Mouse (Mus musculus) MEL (cell line): Measurements from ENCODE around the gene Themis3. TPM values are rescaled to one million over a fixed set of nuclear protein-coding genes. Genes with fewer than 3 reads are reported as not detected.
A peak's percentile ranks its signal among the peaks of the same experiment; 100 is the strongest.

Source experiments
- DNase-seq: peaks from one replicate; pipeline ENCODE4 v3.0.0; 2011; ENCODE audit warnings: low read depth, low spot score
- H3K27ac ChIP-seq: 2 replicates; pipeline ENCODE4 v1.5.1; 2012; ENCODE audit warnings: low read depth, mild to moderate bottlenecking, control low read depth, low read length, moderate library complexity; ENCODE audit not compliant: control insufficient read depth
- H3K27me3 ChIP-seq, 2 experiments: fragments of 150-350 bp in 1 of 2; sonication (generic) in 1 of 2; 2 replicates each; pipeline ENCODE4 v1.6.1; 2012; ENCODE audit warnings: low read length in 2 of 2, mild to moderate bottlenecking in 2 of 2, improper control_type of control experiment in 1 of 2, moderate library complexity in 1 of 2; ENCODE audit not compliant: insufficient read depth in 2 of 2, control insufficient read depth in 1 of 2
- H3K36me3 ChIP-seq, 2 experiments: 2 replicates each; pipeline ENCODE4 v1.6.1; 2012 to 2014; ENCODE audit warnings: low read length in 2 of 2, improper control_type of control experiment in 1 of 2, inconsistent platforms in 1 of 2, mild to moderate bottlenecking in 1 of 2; ENCODE audit not compliant: insufficient read depth in 2 of 2, control insufficient read depth in 1 of 2
- H3K4me1 ChIP-seq, 2 experiments: fragments of 150-350 bp in 1 of 2; sonication (generic) in 1 of 2; 2 replicates each; pipeline ENCODE4 v1.6.1; 2012; ENCODE audit warnings: low read length in 2 of 2, improper control_type of control experiment in 1 of 2, mild to moderate bottlenecking in 1 of 2; ENCODE audit not compliant: insufficient read depth in 2 of 2, control insufficient read depth in 1 of 2
- H3K4me3 ChIP-seq, 2 experiments: fragments of 150-350 bp in 1 of 2; sonication (generic) in 1 of 2; 2 replicates each; pipeline ENCODE4 v1.5.1; 2012; ENCODE audit warnings: low read depth in 2 of 2, low read length in 2 of 2, mild to moderate bottlenecking in 2 of 2, moderate library complexity in 2 of 2, control low read depth in 1 of 2, improper control_type of control experiment in 1 of 2; ENCODE audit not compliant: control insufficient read depth in 1 of 2, insufficient read depth in 1 of 2
- H3K79me2 ChIP-seq: 2 replicates; pipeline ENCODE4 v1.6.1; 2012; ENCODE audit warnings: mild to moderate bottlenecking, low read length, moderate library complexity; ENCODE audit not compliant: control insufficient read depth, poor library complexity, insufficient read depth
- H3K9ac ChIP-seq: 2 replicates; pipeline ENCODE4 v1.6.1; 2012; ENCODE audit warnings: low read depth, mild to moderate bottlenecking, control low read depth, low read length, moderate library complexity; ENCODE audit not compliant: control insufficient read depth, poor library complexity, severe bottlenecking
- H3K9me3 ChIP-seq: fragments of 150-350 bp; sonication (generic); replicated peaks from 2 replicates; pipeline ENCODE4 v1.6.1; 2012; ENCODE audit warnings: mild to moderate bottlenecking, low read length, improper control_type of control experiment, moderate library complexity; ENCODE audit not compliant: insufficient read depth
- BHLHE40 ChIP-seq: IDR thresholded peaks from 2 replicates; pipeline ENCODE4 v1.6.1; 2012; ENCODE audit warnings: low read depth, mild to moderate bottlenecking, inconsistent platforms, low read length, improper control_type of control experiment, borderline replicate concordance
- CHD1 ChIP-seq: IDR thresholded peaks from 2 replicates; pipeline ENCODE4 v1.6.1; 2012; ENCODE audit warnings: low read depth, mild to moderate bottlenecking, inconsistent platforms, low read length, improper control_type of control experiment
- CTCF ChIP-seq, 3 experiments: IDR thresholded peaks in 2 of 3; conservative IDR thresholded peaks in 1 of 3; 2 replicates each; pipeline ENCODE4 v1.5.1; 2011 to 2012; ENCODE audit warnings: low read length in 3 of 3, low read depth in 2 of 3, mild to moderate bottlenecking in 2 of 3, improper control_type of control experiment in 1 of 3, inconsistent platforms in 1 of 3, mixed read lengths in 1 of 3, moderate library complexity in 1 of 3; ENCODE audit not compliant: control insufficient read depth in 1 of 3, insufficient read depth in 1 of 3, poor library complexity in 1 of 3, severe bottlenecking in 1 of 3
- KAT2A ChIP-seq: conservative IDR thresholded peaks from 2 replicates; pipeline ENCODE4 v1.6.1; 2012; ENCODE audit warnings: low read depth, low read length, improper control_type of control experiment, inconsistent platforms
- MAX ChIP-seq: IDR thresholded peaks from 2 replicates; pipeline ENCODE4 v1.6.1; 2011; ENCODE audit warnings: low read length, improper control_type of control experiment
- MAZ ChIP-seq: IDR thresholded peaks from 2 replicates; pipeline ENCODE4 v1.6.1; 2012; ENCODE audit warnings: low read depth, mild to moderate bottlenecking, inconsistent platforms, low read length, improper control_type of control experiment
- MEF2A ChIP-seq: IDR thresholded peaks from 2 replicates; pipeline ENCODE4 v1.6.1; 2014; ENCODE audit warnings: low read depth, mild to moderate bottlenecking, inconsistent platforms, low read length, improper control_type of control experiment; ENCODE audit not compliant: poor library complexity, insufficient replicate concordance, severe bottlenecking; ENCODE audit errors: extremely low read depth
- POLR2AphosphoS2 ChIP-seq: IDR thresholded peaks from 2 replicates; pipeline ENCODE4 v1.6.1; 2011; ENCODE audit warnings: low read length, improper control_type of control experiment
- POLR2AphosphoS5 ChIP-seq: IDR thresholded peaks from 2 replicates; pipeline ENCODE4 v1.6.1; 2012; ENCODE audit warnings: low read depth, borderline replicate concordance, mild to moderate bottlenecking, inconsistent platforms, low read length, moderate library complexity, mixed read lengths
- SIN3A ChIP-seq: IDR thresholded peaks from 2 replicates; pipeline ENCODE4 v1.6.1; 2012; ENCODE audit warnings: low read length, improper control_type of control experiment, inconsistent platforms
- SMC3 ChIP-seq: IDR thresholded peaks from 2 replicates; pipeline ENCODE4 v1.6.1; 2011; ENCODE audit warnings: low read depth, low read length, improper control_type of control experiment
- ZMIZ1 ChIP-seq: IDR thresholded peaks from 2 replicates; pipeline ENCODE4 v1.6.1; 2012; ENCODE audit warnings: low read depth, mild to moderate bottlenecking, inconsistent platforms, low read length, improper control_type of control experiment, moderate library complexity
- polyA plus RNA-seq, 2 experiments: library from polyadenylated mRNA; stranded (reverse) in 1 of 2; unstranded in 1 of 2; fragments of >175 nt in 1 of 2; fragments of >200 nt in 1 of 2; gene quantifications; 2 replicates each; pipeline versions ENCODE4 v1.2.1 to v1.2.4; 2012; ENCODE audit warnings: low replicate concordance in 2 of 2, low read depth in 1 of 2; ENCODE audit not compliant: insufficient read length in 2 of 2, insufficient read depth in 1 of 2, missing spikeins in 1 of 2
- total RNA-seq: library from RNA; depleted of rRNA; stranded (reverse); fragments of 300-350 nt; gene quantifications from 2 replicates; pipeline ENCODE4 v1.2.3, GENCODE M21; 2012

Themis3 gene
- total and polyA plus RNA-seq, 3 experiments, result 0.03 TPM; not detected in 2

DNA sequence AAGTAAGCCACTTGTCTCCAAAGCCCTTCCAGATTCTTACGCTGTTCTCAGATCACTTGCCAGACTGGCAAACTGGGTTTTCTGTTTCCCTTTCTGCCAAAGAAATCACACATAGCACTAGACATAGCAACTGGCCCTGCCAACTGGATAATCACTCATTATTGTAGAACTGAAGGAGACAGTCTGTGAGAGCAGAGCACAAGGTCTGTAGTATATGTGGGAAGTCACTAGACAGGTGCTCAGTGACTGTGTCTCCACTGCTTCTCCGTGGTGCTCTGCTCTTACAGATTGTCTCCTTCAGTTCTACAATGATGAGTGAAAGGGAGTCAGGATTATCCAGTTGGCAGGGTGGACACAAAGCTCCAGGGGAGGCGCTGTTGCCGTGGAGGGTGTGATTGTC is 41.7 kb downstream of the Themis3 start:
- DNase-seq, result no peak
- Histone ChIP-seq H3K36me3 (no peaks in the 10 kb centered on the region), H3K9ac (no peak overlapping the region), H3K79me2 (no peaks in the 10 kb centered on the region), H3K27me3 (no peaks in the 10 kb centered on the region), H3K4me3 (no peak overlapping the region), H3K27ac (no peak overlapping the region)
- TF ChIP-seq SMC3, result no peak
- TF ChIP-seq MAX, result no peak
- TF ChIP-seq CTCF (IDR thresholded peaks at IDR 0.05 in 2 of 3, conservative IDR thresholded peaks at IDR 0.05 in 1 of 3; ENCODE audit: control insufficient read depth in 1 of 3, insufficient read depth in 1 of 3, low read depth in 2 of 3, low read length in 3 of 3, poor library complexity in 1 of 3, severe bottlenecking in 1 of 3), result no peak
- TF ChIP-seq KAT2A, result no peak
- TF ChIP-seq BHLHE40, result no peak
- no peak for TF ChIP-seq MAZ
- no peak for TF ChIP-seq MEF2A
- TF ChIP-seq POLR2AphosphoS2, result no peak
- no peak for TF ChIP-seq POLR2AphosphoS5
- TF ChIP-seq, all 39 proteins: peak for 0
- H3K4me1 ChIP-seq, result no peaks in the 10 kb centered on the region
- no peaks in the 10 kb centered on the region for H3K9me3 ChIP-seq

DNA sequence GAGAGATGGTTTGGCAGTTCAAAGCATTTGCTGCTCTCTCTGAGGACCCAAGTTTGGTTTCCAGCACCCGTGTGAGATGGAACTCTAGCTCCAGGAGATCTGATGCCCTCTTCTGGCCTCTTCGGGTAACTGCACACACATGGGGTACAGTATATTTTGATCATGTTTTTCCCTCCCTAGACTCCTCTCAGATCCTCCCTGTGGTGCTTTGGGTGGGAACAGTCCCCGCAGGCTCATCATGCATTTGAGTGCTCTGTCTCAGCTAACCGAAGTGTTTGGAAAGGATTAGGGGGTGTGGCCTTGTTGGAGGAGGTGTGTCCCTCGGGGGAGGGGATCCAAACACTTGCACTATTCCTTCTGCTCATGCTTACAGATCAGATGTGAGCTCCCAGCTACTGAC is 43.9 kb downstream of the Themis3 start:
- DNase-seq, result no peak
- no peaks in the 10 kb centered on the region for H3K9me3 ChIP-seq
- H3K27me3 ChIP-seq, result no peaks in the 10 kb centered on the region

DNA sequence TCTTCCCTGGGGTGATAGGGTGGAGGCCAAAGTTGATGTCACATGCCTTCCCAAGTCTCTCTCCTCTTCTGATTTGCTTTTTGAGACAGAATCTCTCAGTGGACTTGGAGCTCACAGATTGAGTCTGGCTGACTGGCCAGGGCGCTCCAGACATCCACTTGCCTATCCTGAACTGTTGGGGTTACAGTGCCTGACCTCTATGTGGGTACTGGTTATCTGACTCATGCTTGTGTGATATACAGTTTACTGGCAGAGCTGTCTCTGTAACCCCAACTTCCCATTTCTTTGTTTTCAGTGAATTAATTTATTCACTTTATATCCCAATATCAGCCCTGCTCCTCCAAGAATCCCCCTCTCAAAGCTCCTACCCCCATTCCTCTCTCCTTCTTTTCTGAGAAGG is 62.1 kb downstream of the Themis3 start:
- Histone ChIP-seq H3K79me2 (no peaks in the 10 kb centered on the region), H3K9ac (no peak overlapping the region), H3K4me3 (no peak overlapping the region), H3K4me1 (no peaks in the 10 kb centered on the region), H3K27ac (no peak overlapping the region), H3K36me3 (no peaks in the 10 kb centered on the region), H3K27me3 (no peaks in the 10 kb centered on the region), H3K9me3 (no peaks in the 10 kb centered on the region)
- TF ChIP-seq SIN3A (no peak), CHD1 (no peak)
- DNase-seq, result no peak

More for the DNA sequence above, 43.9 kb downstream of the Themis3 start:
- Histone ChIP-seq H3K36me3 (no peaks in the 10 kb centered on the region), H3K9ac (no peak overlapping the region)
- TF ChIP-seq CTCF (IDR thresholded peaks at IDR 0.05 in 2 of 3, conservative IDR thresholded peaks at IDR 0.05 in 1 of 3; ENCODE audit: control insufficient read depth in 1 of 3, insufficient read depth in 1 of 3, low read depth in 2 of 3, low read length in 3 of 3, poor library complexity in 1 of 3, severe bottlenecking in 1 of 3) (peak in 1 of 3 experiments; percentile 15; a peak in 1 of 6 replicates), ZMIZ1 (no peak)
- TF ChIP-seq, all 39 proteins: peak for 1
- H3K4me1 ChIP-seq, result no peaks in the 10 kb centered on the region
- no peaks in the 10 kb centered on the region for H3K79me2 ChIP-seq
- H3K4me3 ChIP-seq, result no peak overlapping the region
- H3K27ac ChIP-seq, result no peak overlapping the region
